Mouse (Mus musculus): ENCODE data around the gene Dera. TPM values are rescaled to one million over a fixed set of nuclear protein-coding genes. Genes with fewer than 3 reads are reported as not detected.

Gene Dera
- polyA plus RNA-seq, 1 experiment, result 41.1 TPM

GRCm38 (mm10) chr6:137756310-137756709, 2.0 kb downstream of the Dera start:
- Histone ChIP-seq H3K27me3 (replicated peaks) (no peaks in the 10 kb centered on the region), H3K4me1 (peaks cover 39% of the 10 kb centered on the region), H3K36me3 (replicated peaks; ENCODE audit: low read length) (peaks cover 28% of the 10 kb centered on the region), H3K4me3 (replicated peaks) (no peak overlapping the region), H3K9me3 (no peaks in the 10 kb centered on the region)
- TF ChIP-seq FLI1 (IDR thresholded peaks at IDR 0.05; ENCODE audit: low read length) (no peak), GATA1 (IDR thresholded peaks at IDR 0.05; ENCODE audit: borderline replicate concordance, low read length) (no peak)

DNA sequence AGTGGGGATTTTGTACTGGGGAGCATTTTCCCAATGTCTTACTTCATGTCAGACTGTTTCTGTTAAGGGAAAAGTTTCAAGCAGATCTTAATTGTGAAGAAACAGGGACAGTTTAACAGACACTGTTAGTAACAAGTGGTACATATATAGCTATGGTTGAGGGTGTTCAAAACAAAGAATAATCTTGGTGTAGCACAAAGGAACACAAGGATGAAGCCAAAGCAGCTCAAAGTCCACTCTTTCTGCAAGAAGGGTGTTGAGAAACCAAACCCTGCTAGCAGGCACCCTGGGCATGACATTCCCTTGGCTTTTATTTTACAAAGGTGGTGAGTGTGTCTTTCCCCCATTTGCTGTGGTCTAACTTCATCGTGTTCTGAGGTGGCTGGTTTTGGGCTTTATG, 3.5 kb downstream of the Dera start:
- peaks cover 30% of the 10 kb centered on the region for H3K4me1 ChIP-seq
- peaks cover 28% of the 10 kb centered on the region for H3K36me3 ChIP-seq (replicated peaks; ENCODE audit: low read length)
- no peak for TF ChIP-seq GATA1 (IDR thresholded peaks at IDR 0.05; ENCODE audit: borderline replicate concordance, low read length)
- TF ChIP-seq FLI1 (IDR thresholded peaks at IDR 0.05; ENCODE audit: low read length), result no peak
- no peaks in the 10 kb centered on the region for H3K27me3 ChIP-seq (replicated peaks)
- no peak overlapping the region for H3K4me3 ChIP-seq (replicated peaks)
- H3K9me3 ChIP-seq, result peaks cover 13% of the 10 kb centered on the region

DNA sequence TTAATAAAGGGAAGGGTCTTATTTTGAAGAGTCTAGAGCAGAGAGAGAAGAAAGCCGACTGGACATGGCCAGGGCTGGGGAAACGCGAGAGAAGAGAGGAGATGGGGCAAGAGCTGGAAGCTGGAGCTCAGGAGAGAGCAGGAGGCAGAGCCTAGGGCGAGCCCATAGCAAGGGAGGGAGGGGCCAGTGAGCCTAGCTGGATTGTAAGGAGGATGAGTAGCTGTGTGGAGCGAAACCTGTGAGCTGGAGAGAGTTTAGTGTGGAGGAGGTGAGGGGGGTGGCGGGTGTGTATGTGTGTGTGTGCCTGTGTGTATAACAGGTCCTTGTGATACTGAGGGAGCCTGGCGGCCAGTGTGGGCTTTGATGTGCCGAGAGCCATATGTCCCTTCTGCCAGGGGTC, 5.3 kb downstream of the Dera start:
- H3K4me3 ChIP-seq (replicated peaks), result no peak overlapping the region
- TF ChIP-seq GATA1 (IDR thresholded peaks at IDR 0.05; ENCODE audit: borderline replicate concordance, low read length), result no peak
- TF ChIP-seq FLI1 (IDR thresholded peaks at IDR 0.05; ENCODE audit: low read length), result no peak
- H3K9me3 ChIP-seq, result peaks cover 13% of the 10 kb centered on the region
- peaks cover 25% of the 10 kb centered on the region; the same call in 1 of the 2 replicates for H3K4me1 ChIP-seq
- H3K27me3 ChIP-seq (replicated peaks), result no peaks in the 10 kb centered on the region
- H3K36me3 ChIP-seq (replicated peaks; ENCODE audit: low read length), result peaks cover 38% of the 10 kb centered on the region

GRCm38 (mm10) chr6:137760966-137761365, 6.6 kb downstream of the Dera start:
- Histone ChIP-seq H3K36me3 (replicated peaks; ENCODE audit: low read length) (peaks cover 40% of the 10 kb centered on the region), H3K27me3 (replicated peaks) (no peaks in the 10 kb centered on the region), H3K4me1 (peaks cover 19% of the 10 kb centered on the region), H3K9me3 (peaks cover 13% of the 10 kb centered on the region), H3K4me3 (replicated peaks) (no peak overlapping the region)
- TF ChIP-seq FLI1 (IDR thresholded peaks at IDR 0.05; ENCODE audit: low read length) (no peak), GATA1 (IDR thresholded peaks at IDR 0.05; ENCODE audit: borderline replicate concordance, low read length) (no peak)

- H3K36me3 ChIP-seq (replicated peaks; ENCODE audit: low read length), result peaks cover 51% of the 10 kb centered on the region
- no peak overlapping the region for H3K4me3 ChIP-seq (replicated peaks)
- peaks cover 9% of the 10 kb centered on the region; the same call in 1 of the 2 replicates for H3K4me1 ChIP-seq
- TF ChIP-seq GATA1 (IDR thresholded peaks at IDR 0.05; ENCODE audit: borderline replicate concordance, low read length) (no peak), FLI1 (IDR thresholded peaks at IDR 0.05; ENCODE audit: low read length) (no peak)
- peaks cover 28% of the 10 kb centered on the region for H3K9me3 ChIP-seq
- H3K27me3 ChIP-seq (replicated peaks), result no peaks in the 10 kb centered on the region
These were observed 10.3 kb downstream of the Dera start for GRCm38 (mm10) chr6:137764572-137765210.

DNA sequence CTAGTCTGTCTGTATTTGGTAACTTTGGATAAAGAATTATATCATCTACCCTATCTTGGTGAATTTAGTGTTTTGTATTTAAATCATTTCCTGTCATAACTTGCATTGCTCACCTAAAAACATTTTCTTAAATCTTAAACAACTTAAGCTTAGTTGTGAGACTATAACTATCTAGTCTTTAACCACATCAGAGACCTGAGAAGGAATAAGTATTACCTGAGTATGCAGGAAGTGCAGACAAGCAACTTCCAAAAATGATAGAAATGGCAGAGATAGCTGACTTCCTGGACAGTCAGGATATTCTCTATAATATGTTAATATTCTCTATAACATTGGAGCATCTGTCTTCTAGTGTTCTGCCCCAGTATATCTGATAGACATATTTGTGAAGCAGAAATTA, 11.8 kb downstream of the Dera start:
- H3K36me3 ChIP-seq (replicated peaks; ENCODE audit: low read length), result peaks cover 48% of the 10 kb centered on the region
- no peak overlapping the region for H3K4me3 ChIP-seq (replicated peaks)
- H3K4me1 ChIP-seq, result peaks cover 3% of the 10 kb centered on the region; the same call in 1 of the 2 replicates
- TF ChIP-seq FLI1 (IDR thresholded peaks at IDR 0.05; ENCODE audit: low read length) (no peak), GATA1 (IDR thresholded peaks at IDR 0.05; ENCODE audit: borderline replicate concordance, low read length) (no peak)
- no peaks in the 10 kb centered on the region for H3K27me3 ChIP-seq (replicated peaks)
- H3K9me3 ChIP-seq, result peaks cover 36% of the 10 kb centered on the region

DNA sequence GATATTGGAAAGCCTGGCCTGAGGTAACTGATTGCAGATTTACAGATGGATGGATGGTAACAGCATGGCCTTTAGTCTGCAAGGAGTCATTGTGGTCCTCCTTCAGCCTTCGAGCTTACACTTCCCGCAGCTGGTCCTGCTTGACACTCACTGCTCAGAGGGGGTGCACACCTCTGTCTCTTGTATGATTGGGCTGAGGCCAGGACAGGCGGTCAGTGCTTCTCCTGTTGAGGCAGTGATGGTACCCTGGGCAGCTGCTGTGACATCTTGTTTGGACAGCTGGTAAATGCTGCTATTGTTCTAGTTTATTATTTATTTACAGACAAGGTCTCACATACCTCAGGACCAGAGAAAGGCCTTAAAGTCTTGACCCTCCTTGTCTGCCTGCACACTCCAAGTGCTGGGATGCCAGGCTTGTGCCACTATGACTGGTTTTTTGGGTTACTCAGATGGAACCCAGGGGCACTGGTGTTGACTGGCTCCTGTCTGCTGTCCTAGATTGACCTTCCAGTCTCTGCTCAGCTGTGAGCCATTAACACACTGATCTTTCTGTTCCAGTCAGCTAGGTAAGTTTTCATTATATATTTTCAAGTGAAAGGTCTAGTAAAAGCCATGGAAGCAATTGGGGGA, 17.4 kb downstream of the Dera start:
- Histone ChIP-seq H3K27me3 (replicated peaks) (no peaks in the 10 kb centered on the region), H3K9me3 (peaks cover 61% of the 10 kb centered on the region), H3K4me1 (no peaks in the 10 kb centered on the region), H3K4me3 (replicated peaks) (peak overlapping the region; percentile 23), H3K36me3 (replicated peaks; ENCODE audit: low read length) (peaks cover 58% of the 10 kb centered on the region)
- TF ChIP-seq GATA1 (IDR thresholded peaks at IDR 0.05; ENCODE audit: borderline replicate concordance, low read length), result no peak
- TF ChIP-seq FLI1 (IDR thresholded peaks at IDR 0.05; ENCODE audit: low read length), result no peak

DNA sequence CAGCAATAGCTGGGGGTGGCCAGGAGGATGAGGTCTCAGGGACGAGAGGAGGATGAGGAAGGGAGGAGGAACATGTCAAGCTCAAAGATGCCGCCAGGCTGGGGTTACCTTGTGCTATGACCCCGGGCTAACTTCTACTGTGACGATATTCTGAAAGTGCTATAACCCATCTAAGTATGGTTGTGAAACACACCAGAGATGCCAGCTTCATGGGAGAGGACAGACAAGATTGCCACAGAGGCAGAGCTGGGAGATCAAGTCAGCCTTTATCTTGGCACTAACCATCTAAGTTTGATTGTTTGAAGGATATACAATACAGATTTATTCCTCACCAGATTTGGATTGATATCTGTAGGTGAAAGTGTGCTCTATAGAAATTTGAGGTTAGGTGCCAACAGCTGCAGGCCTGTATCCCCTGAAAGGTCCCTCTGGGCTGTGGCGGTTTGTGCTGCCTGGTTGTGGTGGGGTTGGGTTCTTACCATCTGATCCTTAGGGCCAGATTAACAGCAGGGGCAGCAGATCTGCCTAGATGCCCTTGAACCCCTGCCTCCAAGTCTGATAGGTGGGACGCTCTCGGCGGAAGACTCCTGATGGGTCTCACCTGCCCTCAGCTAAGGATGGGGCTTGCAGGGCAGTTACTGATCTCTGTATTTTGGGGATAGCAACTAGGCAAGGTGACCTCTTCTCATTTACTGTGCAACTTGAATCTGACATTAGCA, 18.7 kb downstream of the Dera start:
- TF ChIP-seq GATA1 (IDR thresholded peaks at IDR 0.05; ENCODE audit: borderline replicate concordance, low read length) (no peak), FLI1 (IDR thresholded peaks at IDR 0.05; ENCODE audit: low read length) (no peak)
- H3K9me3 ChIP-seq, result peaks cover 57% of the 10 kb centered on the region
- H3K4me3 ChIP-seq (replicated peaks), result no peak overlapping the region
- H3K36me3 ChIP-seq (replicated peaks; ENCODE audit: low read length), result peaks cover 58% of the 10 kb centered on the region
- no peaks in the 10 kb centered on the region for H3K27me3 ChIP-seq (replicated peaks)
- H3K4me1 ChIP-seq, result no peaks in the 10 kb centered on the region

- no peaks in the 10 kb centered on the region for H3K27me3 ChIP-seq (replicated peaks)
- H3K4me3 ChIP-seq (replicated peaks), result no peak overlapping the region
- TF ChIP-seq FLI1 (IDR thresholded peaks at IDR 0.05; ENCODE audit: low read length) (no peak), GATA1 (IDR thresholded peaks at IDR 0.05; ENCODE audit: borderline replicate concordance, low read length) (no peak)
- H3K9me3 ChIP-seq, result peaks cover 51% of the 10 kb centered on the region
- H3K4me1 ChIP-seq, result no peaks in the 10 kb centered on the region
- peaks cover 58% of the 10 kb centered on the region for H3K36me3 ChIP-seq (replicated peaks; ENCODE audit: low read length)
These were observed 19.3 kb downstream of the Dera start for GRCm38 (mm10) chr6:137773637-137774028.

- no peaks in the 10 kb centered on the region for H3K4me1 ChIP-seq
- H3K9me3 ChIP-seq, result peaks cover 49% of the 10 kb centered on the region
- peaks cover 61% of the 10 kb centered on the region for H3K36me3 ChIP-seq (replicated peaks; ENCODE audit: low read length)
- no peak for TF ChIP-seq FLI1 (IDR thresholded peaks at IDR 0.05; ENCODE audit: low read length)
- TF ChIP-seq GATA1 (IDR thresholded peaks at IDR 0.05; ENCODE audit: borderline replicate concordance, low read length), result no peak
- H3K4me3 ChIP-seq (replicated peaks), result no peak overlapping the region
- H3K27me3 ChIP-seq (replicated peaks), result no peaks in the 10 kb centered on the region
These were observed 19.8 kb downstream of the Dera start for GRCm38 (mm10) chr6:137774166-137774565.
